Mouse (Mus musculus) left cerebral cortex, postnatal 25 days (tissue): ENCODE measurements around the gene Hist1h2bm. TPM values are rescaled to one million over a fixed set of nuclear protein-coding genes. Genes with fewer than 3 reads are reported as not detected.
A peak's percentile ranks its signal among the peaks of the same experiment; 100 is the strongest.
"Not testable (repeated sequence)": the region's sequence is repeated elsewhere in the genome, so short reads cannot be mapped to it uniquely, and the experiment has no call there.

Source experiments
- DNase-seq, 2 experiments: peaks; one replicate each; pipeline ENCODE4 v3.0.0; 2022; ENCODE audit warnings: low spot score in 2 of 2, mixed read lengths in 1 of 2
- intact Hi-C: fragments of 180-260 bp; cut with DNase I; formaldehyde crosslinking; loops from one replicate; pipeline ENCODE4 v1.15.1; 2025
- total RNA-seq, 2 experiments: library from RNA; stranded (reverse); gene quantifications; 2 replicates each; pipeline ENCODE4 v1.2.3; 2021

The Hist1h2bm gene
- total RNA-seq = 1 to 10 TPM; 3.8 to 4.5 TPM

GRCm38 (mm10) chr13:21721757-21722372, at the start of gene Hist1h2bm:
TSS of gene Hist1h2bm (plus strand) at chr13:21722044.
- DNase-seq = peak; percentile 77 to 91
- intact Hi-C loops = not testable (repeated sequence)

GRCm38 (mm10) chr13:21677305-21677704, 44.5 kb upstream of the Hist1h2bm start, which contains the start of gene Olfr1360:
TSS of gene Olfr1360 (minus strand) at chr13:21677405.
- DNase-seq = no peak
- intact Hi-C loops = no loop called here

- intact Hi-C loops = no loop called here
These were observed 24.0 kb upstream of the Hist1h2bm start, which contains the start of gene Olfr1359 for GRCm38 (mm10) chr13:21697811-21698210. TSS of gene Olfr1359 (plus strand) at chr13:21698111.

GRCm38 (mm10) chr13:21706669-21707068, 15.2 kb upstream of the Hist1h2bm start:
- no peak for DNase-seq
- intact Hi-C loops = no loop called here

More at GRCm38 (mm10) chr13:21697811-21698210, 24.0 kb upstream of the Hist1h2bm start, which contains the start of gene Olfr1359:
- no peak for DNase-seq

GRCm38 (mm10) chr13:21710031-21710711, 11.7 kb upstream of the Hist1h2bm start:
- DNase-seq = peak; percentile 91 to 93
- intact Hi-C loops = loop anchor here (2.0 to 10.0 kb wide), 7 partner anchors 25 to 1737 kb away; partner anchors contain the start of gene Hist1h4j

GRCm38 (mm10) chr13:21710821-21711525, 10.9 kb upstream of the Hist1h2bm start:
- peak; percentile 83 to 87 for DNase-seq
- intact Hi-C loops = loop anchor here (2.0 to 10.0 kb wide), 7 partner anchors 24 to 1736 kb away; partner anchors contain the start of gene Hist1h4j

GRCm38 (mm10) chr13:21711698-21712097, 10.1 kb upstream of the Hist1h2bm start:
- intact Hi-C loops = loop anchor here (2.0 to 10.0 kb wide), 7 partner anchors 23 to 1736 kb away; partner anchors contain the start of gene Hist1h4j
- no peak for DNase-seq

GRCm38 (mm10) chr13:21714725-21715124, 7.1 kb upstream of the Hist1h2bm start:
- intact Hi-C loops = loop anchor here (5.0 to 10.0 kb wide), 8 partner anchors 437 to 1968 kb away; partner anchors contain the start of genes Hist1h1e, Hist1h2ac, Hist1h2af and Hist1h2bc
- peak; percentile 78 to 83 for DNase-seq

GRCm38 (mm10) chr13:21715131-21715863, 6.5 kb upstream of the Hist1h2bm start:
- peak; percentile 37 to 59 for DNase-seq
- intact Hi-C loops = loop anchor here (5.0 to 10.0 kb wide), 4 partner anchors 1590 to 1967 kb away; partner anchors contain the start of genes Hist1h1e, Hist1h2ac, Hist1h2af and Hist1h2bc

GRCm38 (mm10) chr13:21715864-21716539, 5.8 kb upstream of the Hist1h2bm start, which contains the start of the genes Hist1h2bl and Hist1h2ai:
TSS of gene Hist1h2bl (minus strand) at chr13:21716143.
TSS of gene Hist1h2ai (plus strand) at chr13:21716422.
- peak; percentile 88 to 98 for DNase-seq
- intact Hi-C loops = loop anchor here (2.0 to 10.0 kb wide), 8 partner anchors 35 to 1966 kb away; partner anchors contain the start of genes Hist1h1e, Hist1h2ac, Hist1h2ad and Hist1h2af

- intact Hi-C loops = loop anchor here (2.0 to 10.0 kb wide), 8 partner anchors 34 to 1966 kb away; partner anchors contain the start of genes Hist1h1e, Hist1h2ac, Hist1h2ad and Hist1h2af
- DNase-seq = peak; percentile 20 to 25
These were observed 5.1 kb upstream of the Hist1h2bm start for GRCm38 (mm10) chr13:21716540-21717391.

- DNase-seq = peak; percentile 93 to 97
- intact Hi-C loops = loop anchor here (2.0 to 10.0 kb wide), 8 partner anchors 33 to 1965 kb away; partner anchors contain the start of genes Hist1h1e, Hist1h2ac, Hist1h2ad and Hist1h2af
These were observed 4.2 kb upstream of the Hist1h2bm start, which contains the start of gene Hist1h3h for GRCm38 (mm10) chr13:21717397-21718357. TSS of gene Hist1h3h (plus strand) at chr13:21717659.

- no peak for DNase-seq
- intact Hi-C loops = loop anchor here (5.0 to 10.0 kb wide), 4 partner anchors 1586 to 1964 kb away; partner anchors contain the start of genes Hist1h1e, Hist1h2ac, Hist1h2af and Hist1h2bc
These were observed 3.3 kb upstream of the Hist1h2bm start for GRCm38 (mm10) chr13:21718381-21719080.

- intact Hi-C loops = not testable (repeated sequence)
These were observed 612 bp upstream of the Hist1h2bm start for GRCm38 (mm10) chr13:21721107-21721756.

More at GRCm38 (mm10) chr13:21721107-21721756, 612 bp upstream of the Hist1h2bm start:
- not testable (repeated sequence) for DNase-seq
